Mouse (Mus musculus): ENCODE data around the gene Prkn.

GRCm38 (mm10) chr17:11866231-11866630 is 1026.0 kb downstream of the Prkn start:
- TF ChIP-seq POLR2A (IDR thresholded peaks at IDR 0.05; ENCODE audit: borderline replicate concordance, insufficient read depth, low read length) (no peak), CTCF (IDR thresholded peaks at IDR 0.05; ENCODE audit: borderline replicate concordance, insufficient read depth, low read depth, low read length) (no peak)

Data from cerebellum, adult 2 months (tissue).